Mouse (Mus musculus) forebrain, embryonic 15.5 days (tissue): ENCODE measurements around the gene Pigk. TPM values are rescaled to one million over a fixed set of nuclear protein-coding genes. Genes with fewer than 3 reads are reported as not detected.

Experiments
- ATAC-seq: fragments of 200-750 bp; cut with Nextera tagmentation; replicated peaks from 2 replicates; pipeline ENCODE4 v1.8.0; 2017; ENCODE audit warnings: mild to moderate bottlenecking, moderate TSS enrichment, moderate library complexity
- H3K27ac ChIP-seq: fragments of 300-500 bp; sonication (generic); replicated peaks from 2 replicates; pipeline ENCODE4 v1.5.1; 2015; ENCODE audit warnings: mild to moderate bottlenecking, inconsistent platforms
- H3K27me3 ChIP-seq: fragments of 300-500 bp; sonication (generic); 2 replicates; pipeline ENCODE4 v1.6.1; 2015; ENCODE audit warnings: inconsistent platforms
- H3K36me3 ChIP-seq: fragments of 300-500 bp; sonication (generic); 2 replicates; pipeline ENCODE4 v1.6.1; 2015; ENCODE audit warnings: mild to moderate bottlenecking, inconsistent platforms
- H3K4me1 ChIP-seq: fragments of 300-500 bp; sonication (generic); 2 replicates; pipeline ENCODE4 v1.6.1; 2015; ENCODE audit warnings: inconsistent platforms
- H3K4me2 ChIP-seq: fragments of 300-500 bp; sonication (generic); replicated peaks from 2 replicates; pipeline ENCODE4 v1.6.1; 2015; ENCODE audit warnings: mild to moderate bottlenecking, inconsistent platforms
- H3K4me3 ChIP-seq: fragments of 300-500 bp; sonication (generic); 2 replicates; pipeline ENCODE4 v1.5.1; 2015; ENCODE audit warnings: mild to moderate bottlenecking, inconsistent platforms
- H3K9ac ChIP-seq: fragments of 300-500 bp; sonication (generic); replicated peaks from 2 replicates; pipeline ENCODE4 v1.6.1; 2015; ENCODE audit warnings: mild to moderate bottlenecking, inconsistent platforms
- H3K9me3 ChIP-seq: fragments of 300-500 bp; sonication (generic); 2 replicates; pipeline ENCODE4 v1.6.1; 2016; ENCODE audit warnings: inconsistent platforms
- WGBS: fragments of 180-500 bp; shearing (Covaris S2); methylation state at CpG from one replicate; pipeline ENCODE4 v1.1.7; 2015; ENCODE audit warnings: mixed read lengths; 5-methylcytosine and 5-hydroxymethylcytosine counted together
- polyA plus RNA-seq: library from polyadenylated mRNA; unstranded; fragments of >200 nt; fragmentation: Nextera tagmentation; extraction: Ambion mirVana; gene quantifications from 2 replicates; pipeline ENCODE4 v1.2.1, GENCODE M21; 2015

Gene Pigk
- polyA plus RNA-seq, 1 experiment from 2014 or later: 31.0 TPM

- Histone ChIP-seq H3K4me2 (no peak overlapping the region), H3K27me3 (no peaks in the 10 kb centered on the region), H3K27ac (no peak overlapping the region), H3K9ac (no peak overlapping the region), H3K9me3 (no peaks in the 10 kb centered on the region), H3K36me3 (no peaks in the 10 kb centered on the region), H3K4me1 (no peaks in the 10 kb centered on the region), H3K4me3 (no peak overlapping the region)
- no peak for ATAC-seq
- WGBS: 79% methylated on average over 22 of the region's 22 CpGs
Measured at GRCm38 (mm10) chr3:152866035-152866965, 152.4 kb downstream of the Pigk start.

GRCm38 (mm10) chr3:152867654-152868525, 154.0 kb downstream of the Pigk start:
- no peaks in the 10 kb centered on the region for H3K36me3 ChIP-seq
- ATAC-seq: peak; percentile 36
- 63% methylated on average over 12 of the region's 12 CpGs for WGBS
- 0 out of 2 replicates have a peak, but pooled peaks cover 3% of the 10 kb centered on the region for H3K4me1 ChIP-seq
- no peak overlapping the region for H3K9ac ChIP-seq
- H3K4me2 ChIP-seq: no peak overlapping the region
- H3K27ac ChIP-seq: 0 out of 2 replicates have a peak overlapping the region, but pooled peaks have one; percentile 8
- H3K27me3 ChIP-seq: no peaks in the 10 kb centered on the region
- H3K9me3 ChIP-seq: no peaks in the 10 kb centered on the region
- no peak overlapping the region for H3K4me3 ChIP-seq

GRCm38 (mm10) chr3:152872054-152872453, 158.2 kb downstream of the Pigk start:
- Histone ChIP-seq H3K9me3 (no peaks in the 10 kb centered on the region), H3K4me3 (no peak overlapping the region), H3K9ac (no peak overlapping the region), H3K36me3 (no peaks in the 10 kb centered on the region), H3K27me3 (no peaks in the 10 kb centered on the region), H3K4me2 (no peak overlapping the region; the same call in 1 of the 2 replicates), H3K4me1 (0 out of 2 replicates have a peak, but pooled peaks cover 5% of the 10 kb centered on the region), H3K27ac (0 out of 2 replicates have a peak overlapping the region, but pooled peaks have one; percentile 20)
- 52% methylated on average over 12 of the region's 12 CpGs for WGBS
- ATAC-seq: no peak

- no peaks in the 10 kb centered on the region for H3K9me3 ChIP-seq
- no peaks in the 10 kb centered on the region for H3K36me3 ChIP-seq
- ATAC-seq: 0 out of 2 replicates have a peak, but pooled peaks have one; percentile 24
- 39% methylated on average over 6 of the region's 6 CpGs for WGBS
- H3K4me3 ChIP-seq: no peak overlapping the region
- no peak overlapping the region; the same call in 1 of the 2 replicates for H3K4me2 ChIP-seq
- H3K9ac ChIP-seq: no peak overlapping the region
- H3K4me1 ChIP-seq: 0 out of 2 replicates have a peak, but pooled peaks cover 5% of the 10 kb centered on the region
- H3K27me3 ChIP-seq: no peaks in the 10 kb centered on the region
- no peak overlapping the region for H3K27ac ChIP-seq
Measured at GRCm38 (mm10) chr3:152872596-152872995, 158.7 kb downstream of the Pigk start.

GRCm38 (mm10) chr3:152874431-152875355, 160.8 kb downstream of the Pigk start:
- no peak for ATAC-seq

GRCm38 (mm10) chr3:152875723-152876290, 161.9 kb downstream of the Pigk start:
- no peaks in the 10 kb centered on the region for H3K27me3 ChIP-seq
- no peaks in the 10 kb centered on the region for H3K36me3 ChIP-seq
- H3K9ac ChIP-seq: no peak overlapping the region
- no peak overlapping the region for H3K27ac ChIP-seq
- no peak overlapping the region for H3K4me3 ChIP-seq
- no peak overlapping the region for H3K4me2 ChIP-seq
- no peaks in the 10 kb centered on the region for H3K9me3 ChIP-seq
- peaks cover 11% of the 10 kb centered on the region; the same call in 1 of the 2 replicates for H3K4me1 ChIP-seq
- ATAC-seq: no peak
- WGBS: 86% methylated on average over 6 of the region's 6 CpGs

More at GRCm38 (mm10) chr3:152874431-152875355, 160.8 kb downstream of the Pigk start:
- no peaks in the 10 kb centered on the region for H3K27me3 ChIP-seq
- H3K4me1 ChIP-seq: 0 out of 2 replicates have a peak, but pooled peaks cover 5% of the 10 kb centered on the region
- H3K36me3 ChIP-seq: no peaks in the 10 kb centered on the region
- no peak overlapping the region for H3K27ac ChIP-seq
- H3K9ac ChIP-seq: no peak overlapping the region
- no peak overlapping the region for H3K4me3 ChIP-seq
- 83% methylated on average over 17 of the region's 17 CpGs for WGBS
- H3K4me2 ChIP-seq: no peak overlapping the region
- no peaks in the 10 kb centered on the region for H3K9me3 ChIP-seq

GRCm38 (mm10) chr3:152880121-152880835, 166.4 kb downstream of the Pigk start:
- Histone ChIP-seq H3K4me3 (no peak overlapping the region), H3K4me1 (peaks cover 14% of the 10 kb centered on the region), H3K27ac (no peak overlapping the region), H3K27me3 (no peaks in the 10 kb centered on the region), H3K9me3 (no peaks in the 10 kb centered on the region), H3K36me3 (no peaks in the 10 kb centered on the region), H3K9ac (no peak overlapping the region), H3K4me2 (no peak overlapping the region)
- ATAC-seq: no peak
- 57% methylated on average over 15 of the region's 15 CpGs for WGBS

GRCm38 (mm10) chr3:152881706-152882105, 167.8 kb downstream of the Pigk start:
- no peaks in the 10 kb centered on the region for H3K9me3 ChIP-seq
- H3K9ac ChIP-seq: no peak overlapping the region
- 86% methylated on average over 4 of the region's 4 CpGs for WGBS
- ATAC-seq: no peak
- H3K4me2 ChIP-seq: no peak overlapping the region
- H3K27me3 ChIP-seq: no peaks in the 10 kb centered on the region
- H3K4me1 ChIP-seq: peaks cover 14% of the 10 kb centered on the region
- no peak overlapping the region for H3K4me3 ChIP-seq
- H3K36me3 ChIP-seq: no peaks in the 10 kb centered on the region
- no peak overlapping the region for H3K27ac ChIP-seq

GRCm38 (mm10) chr3:152883556-152883955, 169.7 kb downstream of the Pigk start:
- peaks cover 22% of the 10 kb centered on the region for H3K4me1 ChIP-seq
- H3K27me3 ChIP-seq: no peaks in the 10 kb centered on the region
- H3K4me2 ChIP-seq: no peak overlapping the region
- H3K27ac ChIP-seq: no peak overlapping the region
- H3K9me3 ChIP-seq: no peaks in the 10 kb centered on the region
- WGBS: 59% methylated on average over 3 of the region's 3 CpGs
- no peak for ATAC-seq
- no peak overlapping the region for H3K9ac ChIP-seq
- no peaks in the 10 kb centered on the region for H3K36me3 ChIP-seq
- H3K4me3 ChIP-seq: no peak overlapping the region

GRCm38 (mm10) chr3:152886749-152887148, 172.8 kb downstream of the Pigk start:
- Histone ChIP-seq H3K9ac (no peak overlapping the region), H3K4me2 (no peak overlapping the region)
- ATAC-seq: no peak

More at GRCm38 (mm10) chr3:152886749-152887148, 172.8 kb downstream of the Pigk start:
- Histone ChIP-seq H3K4me3 (no peak overlapping the region), H3K27me3 (no peaks in the 10 kb centered on the region), H3K36me3 (no peaks in the 10 kb centered on the region), H3K4me1 (peaks cover 17% of the 10 kb centered on the region), H3K9me3 (no peaks in the 10 kb centered on the region), H3K27ac (no peak overlapping the region)
